Mouse (Mus musculus) olfactory bulb, adult 2 months (tissue): ENCODE data around the gene Sorcs3. TPM values are rescaled to one million over a fixed set of nuclear protein-coding genes. Genes with fewer than 3 reads are reported as not detected.

Experiments
- H3K27ac ChIP-seq: fragments of 200-500 bp; 2 replicates; pipeline ENCODE4 v1.5.1; 2012; ENCODE audit warnings: low read depth, low read length; ENCODE audit not compliant: insufficient read depth
- H3K4me1 ChIP-seq: fragments of 200-500 bp; 2 replicates; pipeline ENCODE4 v1.6.1; 2012; ENCODE audit warnings: low read length; ENCODE audit not compliant: control insufficient read depth, insufficient read depth
- H3K4me3 ChIP-seq: fragments of 200-500 bp; 2 replicates; pipeline ENCODE4 v1.5.1; 2012; ENCODE audit warnings: mild to moderate bottlenecking, low read depth, low read length, moderate library complexity; ENCODE audit not compliant: insufficient read depth
- CTCF ChIP-seq: fragments of 200-500 bp; IDR thresholded peaks from 2 replicates; pipeline ENCODE4 v1.5.1; 2012; ENCODE audit warnings: low read depth, mild to moderate bottlenecking, low read length, moderate library complexity; ENCODE audit not compliant: insufficient read depth
- POLR2A ChIP-seq: fragments of 200-500 bp; IDR thresholded peaks from 2 replicates; pipeline ENCODE4 v1.6.1; 2012; ENCODE audit warnings: mild to moderate bottlenecking, low read depth, low read length, moderate library complexity; ENCODE audit not compliant: insufficient read depth
- WGBS: fragments of 180-500 bp; shearing (Covaris S2); methylation state at CpG from one replicate; pipeline ENCODE4 v1.1.7; 2018; 5-methylcytosine and 5-hydroxymethylcytosine counted together
- polyA plus RNA-seq: library from polyadenylated mRNA; stranded (reverse); fragments of >200 nt; gene quantifications from 2 replicates; pipeline ENCODE4 v1.2.4, GENCODE M21; 2012; ENCODE audit warnings: low replicate concordance; ENCODE audit not compliant: missing spikeins, insufficient read depth, insufficient read length

Sorcs3 gene
- polyA plus RNA-seq, 1 experiment, result not detected

DNA sequence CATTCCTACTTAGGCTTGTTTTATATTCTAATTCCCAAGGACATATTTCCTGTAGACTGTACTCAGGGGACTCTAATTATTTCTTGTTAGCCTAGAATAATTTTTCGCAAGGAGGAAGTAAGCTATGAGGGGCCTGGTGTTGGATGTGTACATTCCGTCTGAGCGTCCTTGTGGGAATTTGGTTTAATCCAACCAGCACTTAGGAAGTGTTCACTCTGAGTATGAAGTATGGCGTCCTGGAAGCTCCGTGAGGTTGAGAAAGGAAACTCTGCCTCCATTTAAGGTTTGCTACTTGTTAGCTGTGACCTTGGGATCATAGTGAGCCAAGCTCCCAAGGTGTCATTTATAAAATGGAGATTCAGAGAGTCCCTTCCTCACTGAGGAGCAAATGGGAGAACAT is 132.3 kb downstream of the Sorcs3 start:
- Histone ChIP-seq H3K4me3 (no peak overlapping the region), H3K27ac (no peak overlapping the region), H3K4me1 (no peaks in the 10 kb centered on the region; the same call in 1 of the 2 replicates)
- WGBS, result 94% methylated on average over 5 of the region's 5 CpGs
- TF ChIP-seq POLR2A (no peak), CTCF (no peak)

- TF ChIP-seq POLR2A (no peak), CTCF (no peak)
- Histone ChIP-seq H3K27ac (no peak overlapping the region), H3K4me1 (peaks cover 8% of the 10 kb centered on the region; the same call in 1 of the 2 replicates), H3K4me3 (no peak overlapping the region)
- WGBS, result 92% methylated on average over 4 of the region's 4 CpGs
Observed at GRCm38 (mm10) chr19:48342770-48343169, 136.9 kb downstream of the Sorcs3 start.

GRCm38 (mm10) chr19:48343442-48343841 is 137.6 kb downstream of the Sorcs3 start:
- H3K4me3 ChIP-seq, result no peak overlapping the region
- 48% methylated on average over 7 of the region's 7 CpGs for WGBS

GRCm38 (mm10) chr19:48347116-48347515 is 141.3 kb downstream of the Sorcs3 start:
- Histone ChIP-seq H3K27ac (no peak overlapping the region), H3K4me3 (no peak overlapping the region), H3K4me1 (peaks cover 8% of the 10 kb centered on the region; the same call in 1 of the 2 replicates)
- TF ChIP-seq CTCF (no peak), POLR2A (no peak)
- WGBS, result 59% methylated on average over 5 of the region's 5 CpGs

More at GRCm38 (mm10) chr19:48343442-48343841, 137.6 kb downstream of the Sorcs3 start:
- no peak overlapping the region for H3K27ac ChIP-seq
- no peak for TF ChIP-seq CTCF
- TF ChIP-seq POLR2A, result no peak
- peaks cover 8% of the 10 kb centered on the region; the same call in 1 of the 2 replicates for H3K4me1 ChIP-seq

- H3K4me3 ChIP-seq, result no peak overlapping the region
- WGBS, result 76% methylated on average over 2 of the region's 2 CpGs
- no peak overlapping the region for H3K27ac ChIP-seq
- H3K4me1 ChIP-seq, result no peaks in the 10 kb centered on the region
- TF ChIP-seq CTCF, result no peak
- TF ChIP-seq POLR2A, result no peak
Observed at GRCm38 (mm10) chr19:48356806-48357205, 151.0 kb downstream of the Sorcs3 start.

DNA sequence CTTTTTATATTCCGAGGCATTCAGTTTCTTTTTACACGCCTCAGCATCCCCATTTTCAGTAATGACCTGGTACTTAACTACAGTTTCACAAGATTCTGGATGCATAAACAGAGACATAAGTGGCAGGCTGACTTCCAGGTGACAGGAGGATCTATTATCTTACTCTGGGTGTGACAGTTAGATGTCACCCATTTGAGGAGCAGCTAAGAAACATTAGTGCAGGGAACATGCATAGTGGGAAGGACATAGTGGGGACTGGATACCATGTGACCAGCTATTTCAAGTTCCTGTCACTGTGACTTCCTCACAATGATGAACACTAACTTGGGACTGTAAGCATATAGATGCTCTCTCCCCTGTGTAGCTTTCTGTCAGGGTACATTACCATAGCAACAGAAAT is 156.3 kb downstream of the Sorcs3 start:
- Histone ChIP-seq H3K4me1 (no peaks in the 10 kb centered on the region), H3K4me3 (no peak overlapping the region), H3K27ac (no peak overlapping the region)
- WGBS, result 65% methylated on average over 2 of the region's 2 CpGs
- TF ChIP-seq POLR2A (no peak), CTCF (no peak)

DNA sequence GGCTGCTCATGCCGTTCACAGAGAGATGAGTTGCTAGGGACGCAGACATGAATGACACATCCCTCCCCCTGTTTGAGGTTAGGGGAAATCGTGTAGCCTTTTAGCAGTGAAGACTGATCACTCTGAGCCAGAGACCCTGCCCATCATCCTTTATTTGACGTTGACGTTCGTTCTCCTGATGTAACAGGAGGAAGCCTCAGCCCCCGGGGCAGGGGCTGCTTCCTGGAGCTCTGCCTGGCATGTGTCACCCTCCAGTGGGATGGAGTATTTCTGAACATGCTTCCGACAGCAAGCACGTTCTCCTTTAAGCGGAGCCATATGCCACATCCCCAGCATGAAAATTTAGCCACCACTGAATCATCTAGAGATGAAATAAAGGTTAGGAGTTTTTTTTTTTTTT is 162.2 kb downstream of the Sorcs3 start:
- Histone ChIP-seq H3K4me3 (no peak overlapping the region), H3K27ac (no peak overlapping the region), H3K4me1 (peaks cover 3% of the 10 kb centered on the region; the same call in 1 of the 2 replicates)
- WGBS, result 37% methylated on average over 10 of the region's 10 CpGs
- TF ChIP-seq POLR2A (no peak), CTCF (no peak)

- no peak for TF ChIP-seq POLR2A
- TF ChIP-seq CTCF, result no peak
- H3K27ac ChIP-seq, result no peak overlapping the region
- WGBS, result 93% methylated on average over 9 of the region's 9 CpGs
- H3K4me1 ChIP-seq, result peaks cover 3% of the 10 kb centered on the region; the same call in 1 of the 2 replicates
- no peak overlapping the region for H3K4me3 ChIP-seq
Observed at GRCm38 (mm10) chr19:48371787-48372186, 166.0 kb downstream of the Sorcs3 start.

DNA sequence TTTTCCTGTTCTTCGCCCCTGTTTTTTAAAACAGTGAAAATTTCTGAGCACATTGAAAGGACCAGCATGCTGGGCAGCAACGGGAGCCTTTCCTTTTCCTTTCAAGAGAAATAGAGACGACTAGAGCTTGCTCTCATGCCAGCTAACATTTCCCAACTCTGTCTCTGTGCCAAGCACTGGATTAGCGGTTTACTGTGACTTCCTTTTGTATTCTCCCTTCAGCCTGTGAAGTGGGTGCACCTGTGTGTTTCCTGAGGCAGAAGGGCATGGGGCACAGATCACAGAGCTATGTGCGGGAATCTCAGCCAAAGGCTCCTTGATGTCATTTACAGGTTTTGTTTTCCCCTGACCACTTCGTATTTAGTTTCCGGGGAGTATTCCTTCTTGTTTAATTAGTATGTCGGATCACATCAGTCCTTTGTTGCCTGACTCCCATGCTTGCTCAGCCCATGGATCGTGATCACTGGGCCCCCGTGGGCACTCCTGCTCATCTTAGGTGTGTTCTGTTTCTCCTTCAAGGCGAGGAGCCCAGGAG is 172.2 kb downstream of the Sorcs3 start:
- Histone ChIP-seq H3K4me3 (no peak overlapping the region), H3K4me1 (peaks cover 5% of the 10 kb centered on the region; the same call in 1 of the 2 replicates), H3K27ac (no peak overlapping the region)
- no peak for TF ChIP-seq POLR2A
- no peak for TF ChIP-seq CTCF
- WGBS, result 40% methylated on average over 11 of the region's 11 CpGs
